Mouse (Mus musculus) cerebellum, postnatal 14 days (tissue): ENCODE measurements at regions not wholly inside any gene's neighbourhood (a gene's known extent, or its start where the extent isn't known, plus 50 kb on each side); places are given as distances from the start of the nearest gene placed in this dataset.
"Not testable (repeated sequence)": the region's sequence is repeated elsewhere in the genome, so short reads cannot be mapped to it uniquely, and the experiment has no call there.

ENCODE experiments used
- DNase-seq, 2 experiments: peaks; one replicate each; pipeline ENCODE4 v3.0.0; 2021; ENCODE audit warnings: mixed read lengths in 2 of 2

DNA sequence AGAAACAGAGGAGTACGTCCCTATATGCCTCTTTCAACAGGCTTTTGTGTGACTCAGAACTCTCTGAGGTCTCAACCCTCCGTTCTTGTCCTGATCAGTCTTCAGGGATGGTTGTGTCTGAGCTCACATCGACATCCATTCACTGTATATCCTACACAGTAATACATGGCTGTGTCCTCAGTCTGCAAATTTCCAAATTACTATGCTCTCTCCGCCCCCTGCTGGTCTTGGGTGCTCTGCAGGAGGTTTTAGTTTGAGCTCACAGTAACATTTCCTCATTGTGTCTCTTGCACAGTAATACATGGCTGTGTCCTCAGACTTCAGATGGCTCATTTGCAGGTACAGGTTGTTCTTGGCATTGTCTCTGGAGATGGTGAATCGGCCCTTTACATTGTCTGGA is 53.5 kb downstream of the Adam6a start:
- not testable (repeated sequence) for DNase-seq

GRCm38 (mm10) chr12:113610924-113611323 is 67.2 kb downstream of the Adam6a start:
- DNase-seq = peak; percentile 1 to 12

DNA sequence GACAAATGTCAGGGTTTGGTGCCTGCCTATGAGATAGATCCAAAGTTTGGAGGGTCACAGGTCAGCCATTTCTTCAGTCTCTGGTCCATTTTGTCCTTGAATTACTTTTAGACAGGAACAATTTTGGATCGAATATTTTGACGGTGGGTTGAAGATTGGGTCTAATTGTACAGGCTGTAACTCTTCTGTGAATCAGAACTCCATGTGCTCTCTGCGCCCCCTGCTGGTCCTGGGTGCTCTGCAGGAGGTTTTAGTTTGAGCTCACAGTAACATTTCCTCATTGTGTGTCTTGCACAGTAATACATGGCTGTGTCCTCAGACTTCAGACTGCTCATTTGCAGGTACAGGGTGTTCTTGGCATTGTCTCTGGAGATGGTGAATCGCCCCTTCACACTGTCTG is 81.5 kb downstream of the Adam6a start:
- DNase-seq = not testable (repeated sequence)

GRCm38 (mm10) chr12:113630803-113631202 is 87.1 kb downstream of the Adam6a start:
- DNase-seq = not testable (repeated sequence)
